8 mouse cellular contexts compared by ENCODE assay signal in the genomic region with DNA sequence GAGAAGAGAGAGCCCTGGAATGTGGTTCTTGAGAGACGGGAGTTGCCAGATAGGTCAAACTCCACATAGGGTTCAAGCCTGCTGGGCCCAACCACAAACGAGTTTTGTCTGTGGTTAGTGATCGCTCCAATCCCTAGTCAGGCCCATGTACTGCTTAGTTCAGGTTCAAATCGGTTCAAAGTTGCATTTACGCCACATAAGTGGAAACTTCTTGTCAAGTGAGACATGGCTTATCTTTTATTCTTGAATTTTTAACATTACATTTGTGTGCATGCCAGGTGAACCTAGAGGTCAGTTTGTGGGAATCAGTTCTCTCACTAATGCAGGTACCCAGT.
DNase-seq lines count a peak whose midpoint lies in the region; ATAC-seq lines count a peak whose summit lies in the region.

No protein-coding gene starts in this region.

- no peaks in the 10 kb centered on the region for H3K9me3 ChIP-seq in neural tube, embryonic 11.5 days (ENCODE audit: control insufficient read depth, low read length)
- no peaks in the 10 kb centered on the region for H3K9me3 ChIP-seq in limb, embryonic 13.5 days
- no peaks in the 10 kb centered on the region for H3K9me3 ChIP-seq in stomach, embryonic 14.5 days (ENCODE audit: control insufficient read depth, low read depth, low read length)

- peak; percentile 21 for ATAC-seq in cerebellum, adult (ENCODE audit: insufficient number of reproducible peaks, low FRiP score, low TSS enrichment)
- ATAC-seq in neural tube, embryonic 11.5 days (ENCODE audit: insufficient read depth, low FRiP score, low TSS enrichment) = no peak
- ATAC-seq in limb, embryonic 13.5 days (ENCODE audit: low FRiP score, low read depth) = no peak; the same call in 1 of the 2 replicates
- ATAC-seq in stomach, embryonic 14.5 days (ENCODE audit: insufficient number of reproducible peaks, insufficient read depth, low FRiP score, low read depth) = no peak

- H3K27me3 ChIP-seq in neural tube, embryonic 11.5 days (ENCODE audit: control insufficient read depth, insufficient read depth, low read length) = no peaks in the 10 kb centered on the region
- no peaks in the 10 kb centered on the region for H3K27me3 ChIP-seq in limb, embryonic 13.5 days
- no peaks in the 10 kb centered on the region for H3K27me3 ChIP-seq in stomach, embryonic 14.5 days (ENCODE audit: control insufficient read depth, insufficient read depth, low read length)

- H3K4me3 ChIP-seq in neural tube, embryonic 11.5 days (ENCODE audit: low read depth, low read length) = peak overlapping the region; percentile 54
- peak overlapping the region; percentile 55 for H3K4me3 ChIP-seq in limb, embryonic 13.5 days
- peak overlapping the region; percentile 42 for H3K4me3 ChIP-seq in stomach, embryonic 14.5 days (ENCODE audit: low read depth, low read length)

- 0 out of 2 replicates have a peak, but pooled peaks cover 3% of the 10 kb centered on the region for H3K4me1 ChIP-seq in neural tube, embryonic 11.5 days (ENCODE audit: control insufficient read depth, insufficient read depth, low read length)
- H3K4me1 ChIP-seq in limb, embryonic 13.5 days = peaks cover 10% of the 10 kb centered on the region
- H3K4me1 ChIP-seq in stomach, embryonic 14.5 days (ENCODE audit: control insufficient read depth, insufficient read depth, low read length) = 0 out of 2 replicates have a peak, but pooled peaks cover 4% of the 10 kb centered on the region

- H3K27ac ChIP-seq in neural tube, embryonic 11.5 days (ENCODE audit: low read depth, low read length) = peak overlapping the region; percentile 89
- peak overlapping the region; percentile 96 for H3K27ac ChIP-seq in limb, embryonic 13.5 days
- peak overlapping the region; percentile 97 for H3K27ac ChIP-seq in stomach, embryonic 14.5 days (ENCODE audit: low read length)

- 24% methylated on average over 5 of the region's 5 CpGs for WGBS in neural tube, embryonic 11.5 days
- 14% methylated on average over 5 of the region's 5 CpGs for WGBS in limb, embryonic 13.5 days
- 12% methylated on average over 5 of the region's 5 CpGs for WGBS in stomach, embryonic 14.5 days

- H3K4me2 ChIP-seq in neural tube, embryonic 11.5 days (ENCODE audit: low read depth) = peak overlapping the region; percentile 68
- H3K4me2 ChIP-seq in limb, embryonic 13.5 days (replicated peaks) = peak overlapping the region; percentile 64
- peak overlapping the region; percentile 44 for H3K4me2 ChIP-seq in stomach, embryonic 14.5 days (replicated peaks; ENCODE audit: low read depth, low read length)

- H3K36me3 ChIP-seq in neural tube, embryonic 11.5 days (ENCODE audit: control insufficient read depth, insufficient read depth, low read length) = no peaks in the 10 kb centered on the region
- H3K36me3 ChIP-seq in limb, embryonic 13.5 days = no peaks in the 10 kb centered on the region
- H3K36me3 ChIP-seq in stomach, embryonic 14.5 days (ENCODE audit: control insufficient read depth, insufficient read depth, low read length) = no peaks in the 10 kb centered on the region

- no peak for DNase-seq in cerebellum, adult 11 months
- DNase-seq in neural tube, embryonic 11.5 days (ENCODE audit: low spot score) = no peak
- no peak for DNase-seq in neural tube, embryonic 10.5 days (ENCODE audit: extremely low spot score, low spot score)
- DNase-seq in adrenal gland, postnatal 4 days (ENCODE audit: low spot score in 2 of 2) = no peak
- DNase-seq in gastrocnemius, adult 8-10 months (ENCODE audit: low spot score in 2 of 2) = no peak

- peak overlapping the region; percentile 74 for H3K9ac ChIP-seq in neural tube, embryonic 11.5 days (ENCODE audit: low read length)
- H3K9ac ChIP-seq in limb, embryonic 13.5 days = peak overlapping the region; percentile 74
- peak overlapping the region; percentile 34; the same call in 1 of the 2 replicates for H3K9ac ChIP-seq in stomach, embryonic 14.5 days (replicated peaks; ENCODE audit: low read depth, low read length)
